Mouse (Mus musculus): ENCODE measurements around the gene Tomm34.
A peak's percentile ranks its signal among the peaks of the same experiment; 100 is the strongest.
"Not testable (repeated sequence)": the region's sequence is repeated elsewhere in the genome, so short reads cannot be mapped to it uniquely, and the experiment has no call there.

Tomm34 gene

DNA sequence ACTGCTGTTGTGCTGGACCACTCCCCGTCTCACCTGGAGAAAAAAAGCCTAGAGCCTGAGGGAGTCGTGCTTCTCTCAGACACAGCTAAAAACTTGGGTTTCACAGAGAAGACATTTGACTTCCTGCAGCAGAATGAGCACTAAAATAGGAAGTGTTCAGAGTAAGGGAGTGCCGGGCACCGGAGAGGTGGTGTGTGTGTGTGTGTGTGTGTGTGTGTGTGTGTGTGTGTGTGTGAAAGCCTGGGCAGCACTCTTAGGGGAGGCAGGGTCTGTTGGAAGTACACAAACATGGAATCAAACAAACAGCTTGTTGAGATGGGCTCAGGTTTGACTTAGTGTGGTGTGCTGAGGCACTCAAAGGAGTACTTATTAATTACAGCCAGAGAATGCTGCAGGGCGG lies 4.1 kb upstream of the Tomm34 start:
- DNase-seq: no peak

DNA sequence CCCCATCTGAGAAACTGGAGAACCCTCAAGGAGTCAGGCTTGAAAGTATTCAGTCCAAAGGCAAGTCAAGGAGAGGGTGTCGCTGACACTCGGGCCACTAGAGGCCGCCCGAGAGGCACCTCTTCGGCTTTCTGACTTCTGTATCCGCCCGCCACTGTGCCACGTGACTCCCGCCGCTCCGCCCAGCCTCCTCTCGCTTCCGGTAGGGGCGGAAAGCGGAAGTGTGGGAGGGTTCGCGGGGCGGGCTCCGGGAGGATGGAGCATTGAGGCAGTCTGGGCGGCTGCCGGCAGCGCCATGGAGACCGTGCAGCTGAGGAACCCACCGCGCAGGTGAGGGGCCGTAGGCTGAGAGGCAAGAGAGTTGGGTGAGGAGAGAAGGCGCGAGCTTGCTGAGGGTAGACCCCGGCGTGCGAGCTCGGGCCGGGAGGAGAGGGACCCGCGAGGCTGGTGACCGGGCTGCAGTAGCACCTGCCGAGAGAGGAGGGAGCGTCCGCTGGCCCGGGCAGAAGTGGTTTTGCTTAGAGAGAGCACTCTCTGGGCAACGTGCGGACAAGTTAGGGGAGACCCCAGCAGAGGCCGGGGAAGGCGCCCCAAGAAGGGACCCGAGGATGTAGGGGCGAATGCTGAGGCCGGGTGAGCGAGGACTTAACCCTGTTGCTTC lies 3.1 kb upstream of the Tomm34 start:
- DNase-seq: peak; percentile 99

DNA sequence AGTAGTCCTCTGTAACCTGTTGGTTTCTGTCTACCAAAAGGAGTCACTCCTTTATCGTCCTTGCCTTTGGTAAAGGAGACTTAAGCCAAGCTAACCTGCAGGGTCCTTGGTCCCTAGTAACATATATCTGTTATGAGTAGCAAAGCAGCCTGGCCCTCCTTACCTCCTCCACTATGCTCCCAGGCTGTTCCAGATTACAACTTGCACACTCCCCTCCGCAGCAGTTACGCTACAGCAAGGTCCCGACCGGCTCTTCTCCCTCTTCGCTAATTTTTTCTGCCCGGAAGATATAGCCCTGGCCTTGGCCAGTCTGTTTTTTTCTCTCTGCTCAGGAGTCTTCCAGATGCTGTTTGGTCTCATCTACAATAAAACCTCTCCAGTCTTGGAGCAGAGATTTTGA lies 2.2 kb upstream of the Tomm34 start:
- no peak for DNase-seq

DNA sequence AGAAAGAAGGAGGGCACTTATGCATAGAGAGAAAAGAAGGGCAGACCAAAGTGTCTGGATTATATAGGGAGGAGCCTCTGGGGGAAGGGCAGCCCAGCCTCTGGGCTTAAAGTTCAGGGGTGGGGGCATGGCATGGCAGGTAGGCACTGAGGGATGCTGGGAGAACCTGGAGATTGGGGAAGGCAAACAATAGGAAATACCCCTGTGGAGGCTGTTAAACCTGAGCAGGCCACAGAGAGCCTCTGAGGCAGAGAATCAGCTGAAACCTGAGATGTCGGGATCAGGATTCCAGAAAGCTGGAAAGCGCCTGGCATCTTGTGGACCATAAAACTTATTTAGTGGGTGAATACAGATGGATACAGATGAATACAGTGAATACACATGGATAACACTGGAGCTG lies 1.1 kb upstream of the Tomm34 start:
- no peak for DNase-seq

DNA sequence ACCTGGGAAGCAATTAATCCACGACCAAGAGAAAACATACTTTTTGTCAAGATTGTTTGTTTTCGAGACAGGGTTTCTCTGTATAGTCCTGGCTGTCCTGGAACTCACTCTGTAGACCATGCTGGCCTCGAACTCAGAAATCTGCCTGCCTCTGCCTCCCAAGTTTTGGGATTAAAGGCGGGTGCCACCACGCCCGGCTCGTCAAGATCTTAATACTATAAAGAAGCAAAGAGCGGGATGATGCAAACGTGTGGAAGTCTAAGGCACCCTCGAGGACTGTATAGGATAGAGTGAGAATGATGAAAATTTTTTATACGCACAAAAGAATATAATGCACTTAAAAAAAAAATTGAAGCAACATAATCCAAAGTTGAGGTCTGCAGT lies 460 bp upstream of the Tomm34 start:
- not testable (repeated sequence) for DNase-seq

DNA sequence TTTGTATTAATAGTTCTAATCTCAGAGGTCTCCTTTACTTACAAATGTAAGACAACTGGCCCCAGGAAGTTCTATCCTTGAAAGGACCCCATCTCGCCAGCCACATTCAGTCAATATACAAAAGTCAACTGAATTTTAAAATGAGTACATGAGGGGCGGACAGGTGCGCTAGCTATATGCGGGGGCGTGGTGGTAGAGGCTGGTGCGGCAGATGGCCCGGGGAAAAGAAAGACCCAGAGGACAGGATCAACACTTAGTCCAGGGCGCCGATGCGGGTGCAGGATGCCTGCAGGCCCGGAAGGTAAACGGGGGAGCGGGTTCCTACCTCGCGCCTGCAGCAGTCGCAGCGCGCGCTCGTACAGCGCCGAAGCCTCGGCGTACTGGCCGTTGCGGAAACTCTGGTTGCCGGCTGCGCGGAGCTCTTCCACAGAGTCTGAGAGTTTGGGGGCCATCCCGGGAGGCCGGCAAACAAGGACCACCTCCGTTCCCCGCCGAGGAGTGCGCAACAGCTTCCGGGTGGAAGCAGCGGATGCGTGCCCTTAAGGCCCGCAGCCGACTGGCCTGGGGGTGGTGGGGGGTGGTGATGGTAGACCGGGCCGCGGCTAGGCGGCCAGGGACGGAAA lies 716 bp downstream of the Tomm34 start, which contains the start of gene Stk4:
Gene Stk4 (plus strand): TSS at position 181 of the 623 bp plus-strand sequence.
- no peak for DNase-seq

DNA sequence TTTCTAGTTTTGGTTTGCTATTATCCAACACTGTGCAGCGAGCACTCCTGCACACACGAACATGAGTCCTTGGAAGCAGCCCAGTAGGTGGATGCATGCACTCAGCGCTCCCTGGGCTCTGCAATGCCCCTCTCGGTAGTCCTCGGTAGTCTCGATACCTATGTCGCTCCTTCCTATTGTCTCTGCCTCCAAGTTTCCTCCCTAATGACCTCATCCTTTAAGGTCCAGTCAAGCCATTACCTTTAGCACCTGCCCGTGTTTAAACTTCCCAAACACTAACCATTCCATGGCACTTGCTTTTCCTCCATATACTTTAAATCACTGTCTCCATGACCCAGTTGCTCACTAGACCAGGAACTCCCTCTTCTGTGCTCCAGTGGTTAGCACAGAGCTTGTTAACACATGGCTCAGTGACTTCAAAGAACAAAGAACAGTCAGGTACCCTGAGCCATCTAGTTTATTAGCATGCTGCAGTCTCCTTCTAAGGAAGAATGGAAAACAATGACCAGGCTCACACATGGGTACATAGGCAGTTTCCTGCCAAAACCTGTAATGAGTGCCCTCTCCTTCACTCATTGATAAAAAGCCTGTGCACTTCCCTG lies 11.2 kb downstream of the Tomm34 start:
- no peak for DNase-seq

DNA sequence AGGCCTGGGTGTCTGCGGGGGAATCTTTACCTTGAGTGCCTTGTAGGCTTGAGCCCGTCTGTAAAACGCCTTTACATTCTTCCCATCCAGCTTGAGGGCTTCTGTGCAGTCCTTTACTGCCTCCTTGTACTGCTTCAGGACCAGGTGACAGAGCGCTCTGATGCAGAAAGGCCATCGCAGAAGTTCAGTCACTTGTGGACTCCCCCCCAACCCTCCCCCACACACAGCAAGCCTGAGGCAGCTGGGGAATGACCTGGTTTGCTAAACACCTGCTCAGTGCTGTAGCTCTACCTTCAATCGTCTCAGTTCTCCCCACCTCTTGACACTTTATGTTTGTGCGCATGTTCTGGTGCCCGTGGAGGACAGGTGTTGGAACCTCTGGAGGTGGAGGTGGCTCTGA lies 16.3 kb downstream of the Tomm34 start:
- DNase-seq: no peak

DNA sequence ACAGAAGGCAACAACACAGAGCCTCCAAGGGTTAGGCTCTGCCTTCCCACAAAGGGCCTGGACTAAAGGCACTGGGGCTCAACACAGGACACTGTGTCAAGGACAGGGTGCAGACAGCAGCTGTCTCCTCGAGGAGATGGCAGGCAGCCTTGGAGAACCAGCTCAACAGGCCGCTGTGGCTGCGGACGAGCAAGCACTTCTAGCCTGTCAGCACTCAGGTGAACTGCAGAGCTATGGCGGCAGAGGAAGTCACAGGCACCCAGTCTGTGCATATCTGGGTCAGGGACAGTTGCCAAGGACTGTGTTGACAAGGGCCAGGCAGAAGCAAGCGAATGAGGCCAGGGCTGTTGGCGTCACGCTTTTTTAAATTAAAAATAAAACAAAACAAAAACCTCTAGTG lies 17.2 kb downstream of the Tomm34 start:
- DNase-seq: peak; percentile 21

DNA sequence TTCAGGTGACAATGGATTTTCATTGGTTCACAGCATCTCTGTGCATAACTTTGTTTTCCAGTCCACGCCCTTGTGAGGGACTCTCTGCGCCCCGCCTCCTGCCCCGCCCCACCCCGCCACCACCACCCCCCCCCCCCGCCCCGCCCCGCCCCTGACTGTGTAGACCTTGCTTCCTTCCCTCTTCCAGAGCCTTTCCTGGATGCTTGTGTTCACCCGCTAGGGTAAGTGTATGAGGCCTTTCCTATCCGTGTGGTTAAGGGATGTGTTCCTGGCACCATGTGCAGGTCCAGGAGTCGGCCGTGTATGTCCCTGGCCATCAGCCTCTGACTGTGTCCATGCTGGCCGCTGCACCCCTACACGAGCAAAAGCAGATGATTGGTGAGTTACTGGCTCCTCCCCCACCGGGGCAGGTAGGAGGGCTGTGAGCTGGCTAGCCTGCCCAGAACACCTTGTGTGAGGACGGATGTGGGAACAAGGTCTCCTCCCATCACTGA lies 23.7 kb downstream of the Tomm34 start:
- DNase-seq: peak; percentile 31

DNA sequence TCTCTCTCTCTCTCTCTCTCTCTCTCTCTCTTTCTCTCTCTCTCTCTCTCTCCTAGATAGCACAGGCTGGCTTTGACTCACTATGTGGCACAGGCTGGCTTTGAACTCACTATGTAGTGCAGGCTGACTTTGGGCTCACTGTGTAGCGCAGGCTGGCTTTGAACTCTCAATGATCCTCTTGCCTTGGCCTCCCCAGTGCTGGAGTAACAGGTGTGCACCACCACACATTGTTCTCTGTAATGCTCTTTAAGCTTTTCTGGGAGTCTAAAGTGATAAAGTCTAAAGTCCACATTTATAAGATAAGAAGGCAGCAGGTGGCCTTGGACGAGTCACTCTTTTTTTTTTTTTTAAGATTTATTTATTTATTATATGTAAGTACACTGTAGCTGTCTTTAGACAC lies 29.4 kb downstream of the Tomm34 start:
- DNase-seq: no peak

DNA sequence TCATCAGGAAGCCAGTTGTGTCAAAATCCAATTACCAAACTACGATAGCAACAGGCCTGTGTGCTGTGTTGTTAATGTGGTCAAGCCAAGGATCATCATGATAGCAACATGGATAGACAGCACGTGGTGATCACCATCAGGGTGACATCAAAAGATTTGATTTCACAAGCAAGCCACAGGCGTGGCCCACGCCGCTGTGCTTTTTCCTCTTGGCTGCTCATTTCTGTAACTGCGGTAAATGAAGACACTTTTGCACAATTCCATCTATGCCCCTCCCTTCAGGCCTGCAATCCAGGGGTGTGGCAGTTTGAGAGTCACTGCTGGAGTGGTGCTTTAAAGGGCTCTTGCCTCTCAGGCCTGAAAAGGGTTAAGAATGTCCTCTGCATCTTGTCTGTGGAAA lies 30.0 kb downstream of the Tomm34 start:
- DNase-seq: peak; percentile 18

DNA sequence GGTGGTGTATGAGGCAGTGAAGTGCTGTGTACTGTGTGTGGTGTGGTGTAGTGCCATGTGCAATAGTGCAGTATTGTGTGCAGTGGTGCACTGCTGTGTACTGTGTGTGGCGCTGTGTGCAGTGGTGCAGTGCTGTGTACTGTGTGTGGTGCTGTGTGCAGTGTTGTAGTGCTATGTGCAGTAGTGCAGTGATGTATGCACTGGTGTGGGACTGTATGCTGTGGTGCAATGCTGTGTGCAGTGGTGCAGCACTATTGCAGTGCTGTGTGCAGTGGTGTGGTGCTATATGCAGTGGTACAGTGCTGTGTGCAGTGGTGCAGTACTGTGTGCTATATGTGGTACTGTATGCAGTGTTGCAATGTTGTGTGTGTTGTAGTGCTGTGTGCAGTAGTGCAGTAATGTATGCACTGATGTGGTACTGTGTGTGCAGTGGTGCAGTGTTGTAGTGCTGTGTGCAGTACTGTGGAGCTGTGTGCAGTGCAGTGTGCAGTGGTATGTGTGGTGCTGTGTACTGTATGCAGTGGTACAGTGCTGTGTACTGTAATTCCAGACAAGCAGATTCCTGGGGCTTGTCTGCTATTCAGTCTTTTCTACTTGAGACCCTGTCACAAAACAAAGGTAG lies 32.5 kb downstream of the Tomm34 start:
- DNase-seq: no peak

DNA sequence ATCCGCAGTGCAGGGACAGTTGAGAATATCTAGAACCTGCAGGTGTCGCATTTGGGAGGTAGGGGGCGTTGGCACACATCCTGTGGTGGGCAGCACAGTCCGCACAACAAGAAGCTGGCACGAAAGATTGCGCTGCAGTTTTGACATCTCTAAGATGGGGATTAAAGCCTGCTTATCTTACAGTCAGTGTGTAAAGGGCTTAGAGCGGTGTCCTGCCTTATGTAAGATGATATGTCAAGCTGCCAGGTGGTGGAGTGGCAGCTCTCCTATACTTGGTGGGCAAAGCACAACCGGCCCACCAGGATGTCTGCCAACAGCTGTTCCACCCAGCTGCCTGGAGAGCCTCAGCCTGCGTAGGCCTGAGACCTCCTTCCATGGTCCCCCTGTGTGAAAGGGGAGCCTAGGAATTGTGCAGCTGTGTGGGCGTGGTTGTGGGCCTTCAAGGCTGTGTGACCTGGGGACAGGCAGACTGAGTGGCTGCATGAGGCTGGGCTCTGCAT lies 34.4 kb downstream of the Tomm34 start:
- no peak for DNase-seq

DNA sequence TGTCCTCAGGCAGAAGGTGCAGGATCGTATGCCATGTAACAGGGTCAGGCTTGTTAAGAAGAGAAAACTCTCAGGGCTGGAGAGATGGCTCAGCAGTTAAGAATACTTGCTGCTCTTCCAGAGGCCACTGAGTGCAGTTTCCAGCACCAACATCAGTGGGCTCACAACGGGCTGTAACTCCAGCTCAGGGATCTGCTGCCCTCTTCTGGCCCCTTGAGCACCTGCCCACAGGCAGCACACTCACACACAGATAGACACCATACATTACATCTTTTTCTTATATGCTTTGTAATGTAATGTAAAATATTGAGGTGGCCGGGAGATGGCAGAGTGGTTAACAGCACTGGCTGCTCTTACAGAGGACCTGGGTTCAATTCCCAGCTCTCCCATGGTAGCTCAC lies 38.0 kb downstream of the Tomm34 start:
- no peak for DNase-seq

DNA sequence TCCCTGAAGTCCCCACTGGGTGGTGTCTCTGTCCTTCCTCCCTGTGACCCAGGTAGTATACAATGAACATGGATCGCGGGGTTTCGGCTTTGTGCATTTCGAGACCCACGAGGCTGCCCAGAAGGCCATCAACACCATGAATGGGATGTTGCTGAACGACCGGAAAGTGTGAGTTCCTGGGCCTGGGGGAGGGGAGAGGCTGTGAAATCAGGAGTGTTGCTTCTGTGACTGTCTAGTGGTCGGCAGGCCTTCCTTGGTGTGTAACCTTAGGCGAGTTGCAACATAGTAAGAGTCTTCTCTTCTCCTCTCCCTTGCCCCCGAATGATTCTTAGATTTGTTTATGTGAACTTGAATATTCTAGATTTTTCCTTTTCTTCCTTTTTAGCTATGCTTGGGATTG lies 39.8 kb downstream of the Tomm34 start:
- no peak for DNase-seq

DNA sequence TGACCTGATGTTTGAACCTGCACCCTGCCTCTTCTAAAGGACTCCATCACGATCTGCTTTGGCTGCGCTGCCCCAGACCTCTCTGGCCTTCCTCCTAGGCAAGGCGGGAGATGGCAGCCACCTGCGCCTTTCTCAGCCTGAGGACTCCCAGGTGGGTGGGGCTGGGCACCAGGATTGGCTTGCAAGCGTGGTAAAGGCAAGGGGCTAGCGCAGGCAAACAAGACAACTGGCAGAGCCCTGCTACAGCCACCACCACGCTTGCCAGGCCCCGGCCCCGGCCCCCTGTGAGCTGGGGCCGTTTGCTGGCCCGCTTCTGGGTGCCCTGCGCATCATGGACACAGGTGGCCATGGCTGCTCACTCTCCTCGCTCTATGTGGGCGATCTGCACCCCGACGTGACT lies 45.8 kb downstream of the Tomm34 start, which contains the start of gene Pabpc1l:
Gene Pabpc1l (plus strand): TSS at position 301 of the 400 bp plus-strand sequence.
- no peak for DNase-seq

DNA sequence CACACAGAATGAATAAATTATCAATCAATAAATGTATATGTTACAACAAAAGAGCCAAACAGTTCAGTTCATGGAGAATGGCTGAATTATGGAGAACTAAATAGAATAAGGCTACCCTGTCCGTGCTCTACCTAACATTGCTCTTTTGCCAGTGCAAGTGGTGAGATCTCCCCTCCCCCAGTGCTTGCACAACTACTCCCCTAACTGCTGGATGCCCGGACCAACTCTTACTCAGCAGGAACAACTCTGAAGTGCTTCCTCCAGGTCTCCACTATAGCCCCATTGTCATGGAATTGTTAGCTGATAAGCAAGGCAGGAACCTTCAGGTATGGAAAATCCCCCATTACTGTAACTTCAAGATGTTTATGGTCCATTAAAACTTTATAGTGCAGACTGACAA lies 48.9 kb downstream of the Tomm34 start:
- no peak for DNase-seq

DNA sequence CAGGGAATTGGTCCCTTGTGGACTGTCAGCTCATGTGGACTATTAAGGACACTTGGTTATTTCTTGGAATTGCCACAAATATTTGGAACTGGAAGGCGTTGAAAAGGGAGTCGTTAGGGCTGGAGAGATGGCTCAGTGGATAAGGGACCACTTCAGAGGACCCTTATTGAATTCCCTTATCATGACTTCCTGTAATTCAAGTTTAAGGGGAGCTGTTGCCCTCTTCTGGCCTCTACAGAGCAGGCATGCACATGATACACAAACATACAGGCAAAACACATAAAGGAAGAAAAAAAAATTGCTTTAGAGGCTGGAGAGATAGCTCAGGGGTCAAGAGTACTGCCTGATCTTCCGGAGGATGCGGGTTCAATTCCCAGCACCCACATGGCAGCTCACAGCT lies 51.0 kb downstream of the Tomm34 start:
- DNase-seq: no peak

DNA sequence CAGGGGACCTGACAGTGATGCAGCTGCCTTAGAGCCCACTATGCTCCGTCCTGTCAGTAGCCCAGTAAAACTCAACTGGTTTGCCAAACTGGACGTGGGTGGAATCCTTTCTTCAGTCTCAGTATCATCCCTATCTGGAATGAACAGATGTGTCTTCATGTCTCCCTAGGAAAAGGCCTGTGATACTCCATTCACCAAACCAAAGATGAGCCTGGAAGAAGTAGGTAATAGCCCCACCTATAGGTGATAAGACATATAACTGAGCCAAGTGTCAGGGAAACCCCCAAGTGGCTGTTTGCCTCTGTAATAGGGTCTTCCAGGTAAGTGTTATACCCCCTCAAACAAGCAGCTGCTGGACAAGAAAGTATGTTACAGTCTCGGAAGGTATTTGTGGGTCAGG lies 52.1 kb downstream of the Tomm34 start:
- no peak for DNase-seq

DNA sequence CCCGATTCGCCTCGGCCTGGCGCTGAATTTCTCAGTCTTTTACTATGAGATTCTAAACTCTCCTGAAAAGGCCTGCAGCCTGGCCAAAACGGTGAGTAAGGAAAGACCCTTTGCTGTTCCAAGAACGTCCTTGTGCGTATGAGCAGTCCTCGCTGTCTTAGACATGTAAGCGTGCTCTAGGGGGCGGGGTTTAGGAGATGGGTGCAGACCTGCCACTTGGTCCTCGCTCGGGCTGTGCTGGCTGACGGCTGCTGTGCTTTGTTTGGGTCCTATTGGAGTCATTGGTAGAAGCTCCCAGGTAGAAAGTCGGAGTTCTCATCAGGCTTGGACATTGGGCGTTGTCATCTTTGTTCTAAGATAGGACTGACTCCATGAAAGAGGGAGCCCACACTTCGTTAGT lies 55.7 kb downstream of the Tomm34 start:
- no peak for DNase-seq

DNA sequence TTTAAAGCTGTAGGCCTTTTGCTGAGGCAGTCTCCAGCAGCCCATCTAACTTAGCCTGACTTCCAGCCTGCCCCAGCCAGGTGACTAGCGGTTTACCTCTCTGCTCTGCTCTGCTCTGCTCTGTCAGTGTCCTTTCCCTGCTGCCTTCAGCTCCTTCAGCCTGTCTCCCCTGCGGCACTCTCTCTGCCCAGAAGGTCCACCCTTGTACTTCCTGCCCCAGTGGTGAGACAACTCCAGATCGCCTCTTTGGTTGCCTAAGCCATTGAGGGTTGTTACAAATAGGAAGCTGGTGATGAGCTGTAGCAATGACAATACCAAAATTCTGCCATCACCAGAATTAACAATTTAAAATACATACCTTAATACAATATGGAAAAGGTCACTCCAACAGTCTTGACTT lies 60.0 kb downstream of the Tomm34 start:
- no peak for DNase-seq

DNA sequence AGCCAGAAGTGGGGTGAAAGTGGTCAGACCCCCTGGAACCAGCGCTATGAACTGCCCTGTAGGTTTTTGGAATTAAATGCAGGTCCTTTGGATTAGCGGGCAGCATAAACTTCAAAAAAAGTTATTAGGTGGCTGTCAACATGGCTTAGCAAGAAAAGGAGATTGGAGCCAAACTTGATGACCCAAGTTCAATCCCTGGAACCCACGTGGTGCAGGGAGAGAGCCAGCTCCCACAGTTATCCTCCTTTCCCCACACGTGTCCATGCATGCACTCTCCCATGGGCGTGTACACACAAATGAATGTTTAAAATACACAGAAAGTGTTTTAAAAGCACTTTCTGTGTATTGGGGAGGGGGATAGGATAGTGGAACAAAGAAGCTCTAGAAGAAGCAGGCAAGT lies 60.5 kb downstream of the Tomm34 start:
- DNase-seq: no peak

DNA sequence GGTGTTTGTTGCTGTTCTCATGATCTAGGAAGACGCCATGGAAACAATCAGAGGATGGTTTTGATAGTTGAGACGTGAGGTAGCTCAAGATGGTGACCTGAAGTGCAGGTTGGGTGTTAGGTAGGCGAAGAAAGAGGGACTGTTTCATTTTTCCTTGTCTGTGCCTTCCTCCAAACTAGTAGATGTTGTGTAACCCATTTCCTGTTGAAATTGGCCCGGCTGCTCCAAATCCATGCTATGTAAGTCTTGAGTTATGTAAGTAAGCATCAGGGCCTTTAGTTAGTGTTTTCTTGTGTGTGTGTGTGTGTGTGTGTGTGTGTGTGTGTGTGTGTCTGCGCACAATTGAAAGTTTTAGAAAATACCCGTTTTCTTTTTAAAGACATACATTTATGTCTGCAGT lies 61.7 kb downstream of the Tomm34 start:
- DNase-seq: peak; percentile 33

Measured in lung, postnatal 10 days (tissue).